Mouse (Mus musculus) central nervous system, embryonic 14 days (tissue): ENCODE results near the gene Fdps. TPM values are rescaled to one million over a fixed set of nuclear protein-coding genes. Genes with fewer than 3 reads are reported as not detected.

Experiments used
- polyA plus RNA-seq: library from polyadenylated mRNA; depleted of rRNA; stranded (reverse); fragments of >200 nt; gene quantifications from 2 replicates; pipeline ENCODE4 v1.2.3, GENCODE M21; 2012; rRNA removed

Fdps gene
- polyA plus RNA-seq: 171 and 173 TPM in 2 replicates

GRCm38 (mm10) chr3:89101812-89102494, at the start of gene Fdps:
Gene Fdps (minus strand): TSS chr3:89101959.

DNA sequence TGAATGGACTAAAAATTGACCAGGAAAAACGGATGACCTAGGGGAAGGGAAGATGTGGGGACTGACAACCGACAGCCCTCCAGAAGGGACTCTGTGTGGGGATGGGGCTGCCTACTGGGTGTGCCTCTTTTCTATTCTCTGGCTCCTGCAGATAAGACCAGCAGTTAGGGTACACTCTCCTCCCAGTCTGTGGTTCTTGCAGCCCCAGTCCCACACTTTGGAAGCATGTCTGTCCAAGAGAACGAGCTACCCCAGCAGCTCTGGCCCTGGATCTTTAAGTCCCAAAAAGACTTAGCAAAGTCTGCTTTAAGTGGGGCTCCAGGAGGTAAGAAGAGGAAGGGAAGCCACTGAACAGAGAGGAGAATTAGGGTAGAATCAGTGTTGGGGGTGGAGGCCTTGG, 34.2 kb upstream of the Fdps start, which contains the start of gene Pklr:
Pklr (plus strand) TSS at position 185 of the 400 bp plus-strand sequence.

GRCm38 (mm10) chr3:89100811-89101210, 948 bp downstream of the Fdps start, which contains the start of gene Gm43738:
Gene Gm43738 (minus strand): TSS chr3:89101099.

GRCm38 (mm10) chr3:89093175-89093574, 8.6 kb downstream of the Fdps start, which contains the start of gene Rusc1:
Gene Rusc1 (minus strand): TSS chr3:89093311.

Other genes starting within 250 kb of the Fdps start
- 52.3 and 54.1 TPM in 2 replicates for gene Msto1, start 188.0 kb downstream of the Fdps start, polyA plus RNA-seq
- 21.4 and 21.5 TPM in 2 replicates for gene Ash1l, start 151.3 kb downstream of the Fdps start, polyA plus RNA-seq
- 101 and 109 TPM in 2 replicates for gene Dap3, start 150.8 kb downstream of the Fdps start, polyA plus RNA-seq
- gene Rusc1, start 8.6 kb downstream of the Fdps start, polyA plus RNA-seq: 108 and 121 TPM in 2 replicates
- gene Gm43738, start 860 bp downstream of the Fdps start, polyA plus RNA-seq: 0.04 TPM in 1 of 2 replicates, not detected in the other
- gene Pklr, start 34.2 kb upstream of the Fdps start, polyA plus RNA-seq: 0.16 and 0.20 TPM in 2 replicates
- gene Hcn3, start 58.2 kb upstream of the Fdps start, polyA plus RNA-seq: 39.0 and 45.4 TPM in 2 replicates
- 134 and 139 TPM in 2 replicates for gene Clk2, start 62.8 kb upstream of the Fdps start, polyA plus RNA-seq
- 126 and 132 TPM in 2 replicates for gene Scamp3, start 75.5 kb upstream of the Fdps start, polyA plus RNA-seq
- gene Fam189b, start 81.2 kb upstream of the Fdps start, polyA plus RNA-seq: 73.1 and 87.3 TPM in 2 replicates
- gene Gba, start 101.0 kb upstream of the Fdps start, polyA plus RNA-seq: 51.1 and 54.2 TPM in 2 replicates
- 175 and 182 TPM in 2 replicates for gene Thbs3, start 113.2 kb upstream of the Fdps start, polyA plus RNA-seq
- 162 and 175 TPM in 2 replicates for gene Mtx1, start 125.1 kb upstream of the Fdps start, polyA plus RNA-seq
- 9.0 and 10.7 TPM in 2 replicates for gene Muc1, start 127.1 kb upstream of the Fdps start, polyA plus RNA-seq
- gene Krtcap2, start 144.0 kb upstream of the Fdps start, polyA plus RNA-seq: 101 and 102 TPM in 2 replicates
- gene Trim46, start 144.3 kb upstream of the Fdps start, polyA plus RNA-seq: 104 and 109 TPM in 2 replicates
- 175 and 201 TPM in 2 replicates for gene Dpm3, start 157.4 kb upstream of the Fdps start, polyA plus RNA-seq
- 57.4 and 74.4 TPM in 2 replicates for gene Slc50a1, start 168.6 kb upstream of the Fdps start, polyA plus RNA-seq
- 12.7 and 19.2 TPM in 2 replicates for gene Efna1, start 179.2 kb upstream of the Fdps start, polyA plus RNA-seq
- gene Efna3, start 221.0 kb upstream of the Fdps start, polyA plus RNA-seq: 50.5 and 63.6 TPM in 2 replicates
- 23.2 and 25.2 TPM in 2 replicates for gene Efna4, start 236.1 kb upstream of the Fdps start, polyA plus RNA-seq
- 60.2 and 80.6 TPM in 2 replicates for gene Adam15, start 248.0 kb upstream of the Fdps start, polyA plus RNA-seq